Mouse (Mus musculus) lung, adult 2 months (tissue): ENCODE results near the gene Eml4. TPM values are rescaled to one million over a fixed set of nuclear protein-coding genes. Genes with fewer than 3 reads are reported as not detected.

Experiments
- DNase-seq: peaks from one replicate; pipeline ENCODE4 v3.0.0; 2022
- H3K4me1 ChIP-seq: fragments of 200-500 bp; 2 replicates; pipeline ENCODE4 v1.6.1; 2011; ENCODE audit warnings: low read length; ENCODE audit not compliant: control insufficient read depth, insufficient read depth
- H3K4me3 ChIP-seq: fragments of 200-500 bp; replicated peaks from 2 replicates; pipeline ENCODE3; 2011; ENCODE audit warnings: low read depth, mild to moderate bottlenecking, control low read depth, low read length; ENCODE audit errors: extremely low read depth
- CTCF ChIP-seq: fragments of 200-500 bp; IDR thresholded peaks from 2 replicates; pipeline ENCODE4 v1.5.1; 2011; ENCODE audit warnings: mild to moderate bottlenecking, low read length, control low read depth; ENCODE audit not compliant: insufficient read depth
- POLR2A ChIP-seq: fragments of 200-500 bp; IDR thresholded peaks from 2 replicates; pipeline ENCODE4 v1.6.1; 2011; ENCODE audit warnings: low read depth, mild to moderate bottlenecking, control low read depth, low read length, borderline replicate concordance; ENCODE audit errors: extremely low read depth
- WGBS: fragments of 180-500 bp; shearing (Covaris S2); methylation state at CpG from one replicate; pipeline ENCODE4 v1.1.7; 2018; 5-methylcytosine and 5-hydroxymethylcytosine counted together
- polyA plus RNA-seq: library from polyadenylated mRNA; depleted of rRNA; stranded (reverse); fragments of >200 nt; gene quantifications from 2 replicates; pipeline ENCODE4 v1.2.3, GENCODE M21; 2012

Gene Eml4
- polyA plus RNA-seq, 1 experiment: 10.6 TPM

DNA sequence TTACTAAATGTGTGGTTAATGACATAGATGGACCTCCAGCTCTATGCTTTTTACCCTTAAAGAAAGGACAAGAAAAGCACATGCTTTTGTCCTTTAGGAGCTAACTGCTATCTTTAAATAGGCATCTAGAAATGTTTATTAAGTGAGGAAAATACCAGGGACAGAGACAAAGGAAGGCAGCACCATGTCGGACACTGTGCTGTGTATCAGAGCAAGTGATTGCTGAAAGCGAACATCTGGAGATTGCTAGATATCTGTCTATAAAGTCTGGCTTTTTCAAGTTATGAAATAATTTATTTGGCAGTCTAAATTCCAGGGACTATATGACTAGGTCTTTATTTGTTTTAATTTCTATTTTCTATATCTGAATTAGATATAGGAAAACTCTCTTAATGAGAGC lies 4.8 kb downstream of the Eml4 start:
- DNase-seq: no peak
- H3K4me3 ChIP-seq: no peak overlapping the region
- WGBS: 46% methylated on average over 2 of the region's 2 CpGs
- H3K4me1 ChIP-seq: peaks cover 23% of the 10 kb centered on the region
- TF ChIP-seq POLR2A (no peak), CTCF (no peak)

DNA sequence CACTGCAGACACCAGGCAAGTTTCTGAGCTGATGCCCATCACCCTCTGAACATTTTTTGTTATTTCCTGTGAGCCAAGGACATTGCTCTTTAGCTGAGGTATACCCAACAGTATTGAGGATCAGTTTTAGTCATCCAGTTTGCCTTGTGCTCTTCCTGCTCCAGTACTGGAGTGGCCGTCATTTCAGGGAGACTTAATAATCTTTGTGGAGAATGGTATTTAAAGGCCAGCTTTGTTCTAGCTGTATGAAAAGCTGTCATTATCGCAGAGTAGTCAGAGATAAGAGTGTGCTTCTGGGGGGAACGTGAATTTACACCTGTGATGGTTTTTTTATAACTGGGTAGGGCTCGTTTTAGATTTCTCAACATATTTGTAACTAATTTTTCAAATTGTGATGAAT lies 9.2 kb downstream of the Eml4 start:
- no peak for DNase-seq
- 50% methylated on average over 4 of the region's 4 CpGs for WGBS
- Histone ChIP-seq H3K4me1 (peaks cover 14% of the 10 kb centered on the region), H3K4me3 (no peak overlapping the region)
- TF ChIP-seq CTCF: no peak
- TF ChIP-seq POLR2A: no peak

DNA sequence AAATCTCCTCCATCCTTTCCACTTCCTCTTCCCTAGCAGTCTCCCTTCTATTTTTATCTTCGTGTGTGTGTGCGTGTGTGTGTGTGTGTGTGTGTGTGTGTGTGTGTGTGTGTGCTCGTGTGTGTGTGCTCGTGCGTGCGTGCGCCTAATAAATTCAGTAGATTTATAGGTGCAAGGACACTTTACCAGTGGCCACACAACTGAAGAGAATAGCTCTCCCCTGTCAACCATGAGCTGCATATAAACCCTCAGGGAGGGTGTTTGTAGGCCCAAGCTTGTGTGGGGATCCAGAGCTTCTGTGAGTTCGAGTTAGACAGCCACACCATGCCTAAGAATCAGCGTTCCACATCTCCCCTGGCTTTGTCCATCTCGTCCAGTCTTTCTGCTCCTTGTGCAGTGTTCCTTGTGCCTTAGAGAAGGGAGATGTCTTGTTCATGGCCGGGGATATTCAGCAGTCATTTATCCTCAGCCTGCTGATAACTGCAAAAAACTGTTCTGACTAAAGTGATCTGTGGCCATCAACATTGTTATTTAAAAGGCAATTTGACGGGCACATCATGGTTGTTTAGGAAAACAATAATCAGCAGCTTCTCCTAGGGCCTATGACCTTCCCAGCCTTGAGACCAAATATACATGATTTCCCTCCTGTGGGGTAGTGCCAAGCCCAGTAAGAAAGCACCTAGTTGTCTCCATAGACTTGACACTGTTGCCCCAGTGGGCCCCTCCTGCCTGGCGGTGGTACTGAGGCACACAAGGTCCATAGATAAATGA lies 10.2 kb downstream of the Eml4 start:
- TF ChIP-seq CTCF (no peak), POLR2A (no peak)
- no peak for DNase-seq
- Histone ChIP-seq H3K4me1 (peaks cover 16% of the 10 kb centered on the region), H3K4me3 (no peak overlapping the region)
- WGBS: 77% methylated on average over 13 of the region's 13 CpGs

DNA sequence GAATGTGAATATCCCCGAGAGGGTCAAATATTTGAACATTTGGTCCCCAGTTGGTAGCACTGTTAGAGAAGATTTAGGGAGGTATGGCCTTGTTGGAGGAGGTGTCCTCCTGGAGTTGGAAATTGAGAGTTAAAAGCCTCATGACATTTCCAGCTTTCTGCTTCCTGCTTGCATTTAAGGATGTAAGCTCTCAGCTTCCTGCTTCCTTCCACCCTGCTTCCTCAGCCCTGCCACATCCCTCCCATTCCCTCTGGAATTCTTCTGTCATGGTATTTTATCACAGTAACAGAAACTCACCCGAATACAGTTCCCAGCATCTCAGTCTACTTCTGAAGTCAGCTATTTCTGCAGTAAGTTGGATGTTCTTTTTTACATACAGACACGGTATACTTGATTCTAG lies 12.3 kb downstream of the Eml4 start:
- no peak for DNase-seq
- Histone ChIP-seq H3K4me3 (no peak overlapping the region), H3K4me1 (peaks cover 24% of the 10 kb centered on the region)
- no peak for TF ChIP-seq POLR2A
- TF ChIP-seq CTCF: no peak
- 34% methylated on average over 3 of the region's 3 CpGs for WGBS

DNA sequence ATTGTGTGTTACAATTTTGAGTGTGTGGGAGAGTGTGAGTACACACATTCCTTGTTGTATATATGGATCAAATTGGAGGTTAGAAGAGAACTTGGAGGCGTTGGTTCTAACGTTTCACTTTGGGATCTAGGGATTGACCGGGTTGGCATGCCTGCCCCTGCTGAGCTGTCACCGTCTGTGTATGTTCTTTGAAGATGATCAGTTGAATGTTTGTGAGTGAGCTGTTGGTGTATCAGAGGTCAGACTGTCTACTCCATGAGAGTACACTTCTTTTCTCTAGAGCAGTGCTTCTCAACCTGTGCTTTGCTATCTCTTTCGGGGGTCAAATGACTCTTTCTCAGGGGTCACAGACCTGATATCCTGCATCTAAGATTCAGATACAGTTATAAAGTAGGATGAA lies 13.6 kb downstream of the Eml4 start:
- Histone ChIP-seq H3K4me1 (peaks cover 29% of the 10 kb centered on the region), H3K4me3 (no peak overlapping the region)
- no peak for TF ChIP-seq CTCF
- no peak for TF ChIP-seq POLR2A
- 81% methylated on average over 5 of the region's 5 CpGs for WGBS
- no peak for DNase-seq

DNA sequence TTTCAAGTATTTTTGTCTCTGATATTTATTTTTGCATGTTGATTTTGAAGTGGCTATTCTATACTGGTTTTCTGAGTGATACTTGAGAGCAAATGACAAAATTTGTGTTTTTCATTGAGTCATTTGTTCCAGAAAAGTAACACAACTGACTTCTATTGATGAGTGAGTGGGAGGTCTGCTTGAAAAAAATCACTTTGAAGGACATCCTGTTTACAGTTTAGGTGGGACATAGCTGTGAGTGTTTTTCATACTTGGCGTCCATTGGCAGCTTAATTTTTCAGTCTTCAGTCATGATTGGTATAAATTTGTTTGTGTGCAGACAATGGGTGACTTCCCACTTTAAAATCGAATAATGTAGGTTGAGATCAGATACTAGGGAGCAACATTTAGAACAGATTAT lies 14.4 kb downstream of the Eml4 start:
- H3K4me3 ChIP-seq: no peak overlapping the region
- 39% methylated on average over 2 of the region's 2 CpGs for WGBS
- no peak for TF ChIP-seq CTCF
- no peak for TF ChIP-seq POLR2A
- no peak for DNase-seq
- peaks cover 24% of the 10 kb centered on the region for H3K4me1 ChIP-seq

DNA sequence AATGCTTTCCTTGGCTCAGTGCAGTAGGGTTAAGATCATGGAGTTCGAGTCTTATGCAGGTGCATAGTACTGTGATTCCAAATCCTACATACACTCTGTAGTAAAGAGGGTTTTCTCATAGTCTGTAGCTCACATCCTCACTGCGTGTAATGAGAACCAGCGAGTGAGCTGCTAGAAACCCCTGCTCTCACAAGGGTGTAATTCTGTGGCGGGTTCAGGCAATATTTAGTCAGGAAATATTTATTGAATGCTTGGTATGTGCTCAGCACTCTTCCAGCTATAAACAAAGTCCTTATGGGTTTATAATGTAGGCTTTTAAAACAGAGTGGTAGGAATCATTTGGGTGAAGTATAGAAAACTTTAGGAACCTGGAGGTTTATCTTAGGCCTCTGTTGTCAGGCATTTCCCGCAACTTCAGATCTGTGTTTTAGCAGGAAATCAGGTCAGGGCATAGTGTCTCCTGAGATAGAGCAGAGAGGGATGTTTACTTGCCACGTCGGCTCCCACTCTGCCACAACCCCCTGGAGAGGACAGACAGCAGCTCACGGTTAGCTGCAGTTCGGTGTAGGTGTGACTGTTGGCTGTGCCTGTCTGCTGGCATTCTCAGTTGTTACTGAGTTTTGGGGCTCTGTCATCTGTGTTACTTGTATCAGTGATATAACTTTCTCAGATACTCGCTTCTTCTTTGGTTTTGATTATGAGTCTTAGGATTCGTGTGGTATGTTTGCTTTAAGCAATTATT lies 15.1 kb downstream of the Eml4 start:
- peak overlapping the region; percentile 30 for H3K4me3 ChIP-seq
- H3K4me1 ChIP-seq: peaks cover 24% of the 10 kb centered on the region
- TF ChIP-seq POLR2A (no peak), CTCF (no peak)
- WGBS: 13% methylated on average over 11 of the region's 11 CpGs
- DNase-seq: no peak

DNA sequence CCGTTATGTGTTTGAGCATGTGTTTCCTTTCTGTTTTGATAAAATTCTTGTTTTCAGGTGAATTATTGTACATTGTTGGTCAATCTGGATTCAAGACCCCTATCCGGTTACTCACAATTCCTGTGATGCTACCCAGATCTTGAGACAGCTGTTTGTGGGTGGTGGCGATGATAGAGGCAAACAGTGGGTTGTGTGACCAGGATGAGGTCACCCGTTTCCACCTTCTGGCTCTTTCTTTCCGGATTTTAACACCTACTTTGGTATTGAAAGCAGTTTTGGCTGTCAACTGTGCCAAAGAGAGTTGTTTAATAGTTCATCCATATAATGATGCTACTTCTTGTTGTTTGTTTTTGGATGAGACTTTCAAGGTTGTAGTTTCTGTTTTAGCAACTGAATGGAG lies 16.7 kb downstream of the Eml4 start:
- no peak for TF ChIP-seq CTCF
- no peak for TF ChIP-seq POLR2A
- DNase-seq: no peak
- Histone ChIP-seq H3K4me1 (peaks cover 24% of the 10 kb centered on the region), H3K4me3 (no peak overlapping the region)
- 72% methylated on average over 5 of the region's 5 CpGs for WGBS

DNA sequence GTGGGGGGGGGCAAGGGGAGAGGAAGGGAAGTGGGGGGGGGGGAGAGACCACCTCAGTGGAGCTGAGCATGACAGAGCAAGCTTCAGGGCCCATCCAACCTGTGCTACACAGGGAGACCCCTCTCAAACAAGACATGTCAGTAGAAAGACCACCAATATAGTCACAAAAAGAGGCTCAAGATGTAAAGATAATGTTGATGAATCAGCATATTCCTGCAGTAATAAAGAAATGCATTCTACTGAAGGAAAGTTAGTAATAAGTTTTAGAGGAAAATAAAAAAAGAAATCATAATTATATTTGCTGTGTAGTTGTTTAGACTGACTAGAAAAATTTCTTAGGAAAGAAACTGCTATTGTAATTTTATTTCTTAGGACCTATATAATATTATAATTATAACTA lies 23.4 kb downstream of the Eml4 start:
- Histone ChIP-seq H3K4me1 (no peaks in the 10 kb centered on the region; the same call in 1 of the 2 replicates), H3K4me3 (no peak overlapping the region)
- DNase-seq: no peak
- no peak for TF ChIP-seq POLR2A
- TF ChIP-seq CTCF: no peak

DNA sequence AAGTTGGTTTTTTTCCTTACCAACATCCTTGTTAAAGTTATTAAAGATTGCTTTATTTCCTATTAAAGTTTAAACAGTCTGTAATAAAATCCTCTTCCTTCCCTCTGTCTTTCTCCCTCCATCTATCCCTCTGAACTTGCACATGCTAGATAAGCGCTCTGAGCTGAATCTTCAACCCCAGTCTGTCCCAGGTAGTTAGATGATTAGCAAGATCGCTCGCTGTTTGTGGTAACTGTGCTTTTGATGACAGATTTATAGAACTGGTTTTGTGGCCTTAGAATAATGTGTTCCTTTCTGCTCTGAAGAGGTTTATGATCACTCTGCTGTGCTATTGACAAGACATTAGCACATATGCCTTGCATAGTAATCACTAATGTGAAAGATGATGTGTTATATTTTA lies 25.1 kb downstream of the Eml4 start:
- no peaks in the 10 kb centered on the region; the same call in 1 of the 2 replicates for H3K4me1 ChIP-seq
- TF ChIP-seq POLR2A (no peak), CTCF (no peak)
- H3K4me3 ChIP-seq: no peak overlapping the region
- DNase-seq: no peak
- WGBS: 82% methylated on average over 3 of the region's 3 CpGs
